Mouse (Mus musculus) skeletal muscle tissue, adult 2 months (tissue): ENCODE data around the gene Dusp1.

Source experiments
- DNase-seq: peaks from one replicate; pipeline ENCODE4 v3.0.0-alpha.2; 2012; ENCODE audit warnings: low read depth, low spot score

Gene Dusp1

GRCm38 (mm10) chr17:26503981-26504671, 57.8 kb downstream of the Dusp1 start:
- DNase-seq, result peak; percentile 93

DNA sequence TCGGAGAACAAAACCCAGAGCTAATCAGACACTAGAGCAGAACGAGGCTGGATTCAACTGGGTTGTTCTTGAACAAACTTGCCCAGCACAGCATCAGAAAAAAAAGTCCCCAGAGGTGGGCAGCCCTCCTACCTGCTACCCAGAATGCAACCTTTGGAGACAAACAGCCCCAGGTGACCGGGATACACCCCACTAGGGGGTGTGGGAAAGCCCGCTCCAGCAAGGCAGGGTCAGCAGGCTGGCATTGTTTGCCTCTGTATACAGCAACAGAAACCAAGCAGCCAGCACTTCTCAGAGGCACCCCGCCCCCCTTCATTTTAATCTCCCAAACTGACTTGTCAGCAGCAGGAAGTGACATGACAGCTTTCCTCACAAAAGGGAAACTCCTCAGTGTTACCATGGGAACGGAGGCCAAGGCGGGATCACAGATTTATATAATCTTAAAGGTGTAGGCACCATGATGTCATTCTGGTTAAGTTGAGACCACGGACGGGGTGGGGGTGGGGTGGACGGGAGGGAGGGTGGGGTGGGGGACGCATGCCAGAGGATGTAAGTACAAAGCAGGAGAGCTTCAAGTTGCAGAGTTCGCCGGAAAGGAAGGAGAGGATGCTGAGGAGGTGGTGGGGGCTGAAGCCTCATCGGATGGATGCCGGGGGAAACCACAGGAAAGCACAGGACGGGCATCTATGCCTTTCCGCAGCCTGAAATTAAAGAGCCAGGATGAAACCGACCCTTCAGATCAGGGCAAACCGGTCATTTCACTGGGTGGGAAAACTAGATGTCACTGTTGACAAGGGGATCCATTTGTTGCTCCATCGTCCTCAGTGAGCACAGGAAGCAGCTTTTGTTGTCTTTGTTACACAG, 58.9 kb downstream of the Dusp1 start:
- DNase-seq, result peak; percentile 86

DNA sequence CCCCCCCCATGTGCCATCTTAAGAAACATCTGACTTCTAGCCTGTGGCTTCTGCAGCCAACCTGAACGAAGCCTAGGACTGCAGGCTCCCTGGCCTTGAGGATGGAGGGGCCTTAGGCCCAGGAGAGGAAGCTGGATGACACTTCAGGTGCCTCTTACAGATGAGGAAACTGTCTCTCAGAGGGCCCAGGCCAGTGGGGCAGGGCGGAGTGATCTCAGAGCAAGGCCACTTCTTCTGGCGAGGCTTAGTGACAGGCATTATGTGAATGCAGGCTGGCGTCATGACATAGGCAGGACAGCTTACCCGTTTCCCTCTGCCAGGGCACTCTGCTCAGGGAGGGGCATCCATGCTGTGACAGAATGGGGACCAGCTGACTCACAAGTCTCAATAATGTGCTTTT, 60.1 kb downstream of the Dusp1 start:
- no peak for DNase-seq

GRCm38 (mm10) chr17:26498626-26499025, 63.3 kb downstream of the Dusp1 start:
- no peak for DNase-seq

DNA sequence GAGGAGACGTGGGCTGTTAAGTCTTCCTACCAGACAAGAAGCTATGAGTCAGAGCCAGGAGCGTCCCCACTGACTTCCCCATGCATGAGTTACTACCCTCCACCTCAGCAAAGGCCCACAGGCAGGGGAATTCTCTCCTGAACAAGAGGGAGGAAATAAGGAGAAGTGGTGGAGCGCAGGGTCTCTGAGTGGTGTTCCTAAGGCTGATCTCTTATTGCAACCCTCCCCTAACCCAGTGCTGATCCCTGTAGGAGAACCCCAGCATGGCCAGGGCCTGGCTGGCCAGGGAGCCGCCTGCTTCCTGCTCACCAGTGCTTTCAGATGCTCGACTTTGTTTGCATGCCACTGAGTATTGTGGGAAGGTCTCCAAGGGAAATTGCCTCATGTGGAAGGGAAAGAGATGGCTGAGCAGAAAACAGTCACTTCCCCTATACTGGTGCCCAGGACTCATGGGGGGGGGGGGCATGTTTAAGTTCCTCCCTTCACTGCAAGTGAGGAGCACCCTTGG, 64.5 kb downstream of the Dusp1 start:
- DNase-seq, result no peak

DNA sequence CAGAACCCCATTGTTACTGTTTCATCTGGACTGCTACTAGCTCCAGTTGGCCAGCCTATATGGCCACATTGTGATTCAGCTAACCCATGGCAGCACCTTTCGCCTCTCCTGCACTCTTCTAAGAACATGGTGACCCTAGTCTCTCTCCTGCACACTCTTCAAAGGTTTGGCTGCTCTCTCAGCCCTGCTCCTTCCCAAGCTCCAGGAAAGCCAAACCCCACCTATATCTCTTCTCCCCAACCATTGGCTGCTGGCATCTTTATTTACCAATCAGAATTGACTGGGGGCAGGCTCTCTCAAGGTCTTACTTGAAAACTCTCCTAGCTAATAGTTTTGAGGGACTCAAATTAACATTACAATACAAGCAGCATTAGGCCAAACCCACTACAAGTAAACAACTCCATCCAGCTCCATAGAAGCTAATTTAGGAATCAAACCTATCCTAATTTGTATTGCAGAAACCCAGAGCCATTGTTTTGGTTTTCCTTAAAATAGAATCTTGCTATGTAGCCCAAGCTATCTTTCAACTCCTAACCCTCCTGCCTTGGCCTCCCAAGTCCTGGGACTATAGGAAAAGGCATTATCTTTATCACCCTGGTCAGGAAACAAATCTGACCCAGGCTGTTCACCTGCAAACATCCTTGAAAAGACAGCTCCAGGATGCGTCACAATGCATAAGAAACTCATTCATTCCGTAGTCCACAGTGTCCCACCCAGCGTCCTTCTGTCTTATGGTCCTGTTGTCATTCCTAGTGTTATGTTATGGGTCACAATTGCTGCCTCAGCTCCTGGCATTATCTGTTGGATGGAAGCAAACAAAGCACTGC, 67.1 kb downstream of the Dusp1 start:
- no peak for DNase-seq

DNA sequence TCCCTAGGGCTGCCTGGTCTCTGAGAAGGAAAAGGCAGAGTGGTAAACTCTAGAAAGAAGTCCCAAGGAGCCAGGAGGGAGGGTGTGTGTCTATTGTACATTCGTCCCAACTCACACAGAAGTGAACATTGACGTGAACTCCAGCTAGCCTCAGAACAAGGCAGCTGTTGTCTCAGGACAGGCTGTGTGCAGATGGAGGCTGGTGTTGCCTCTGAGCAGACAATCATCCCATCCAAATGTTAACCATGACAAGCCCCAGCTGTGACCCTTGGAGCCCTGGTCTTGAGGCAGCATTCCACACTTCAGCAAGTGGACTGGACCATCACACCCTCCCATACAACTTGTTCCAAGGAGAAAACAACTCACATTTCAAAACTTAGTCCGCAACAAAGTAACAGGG, 69.7 kb downstream of the Dusp1 start:
- no peak for DNase-seq

- peak; percentile 85 for DNase-seq
Measured at GRCm38 (mm10) chr17:26490910-26491309, 71.0 kb downstream of the Dusp1 start.

- no peak for DNase-seq
Measured at GRCm38 (mm10) chr17:26490072-26490471, 71.9 kb downstream of the Dusp1 start.

DNA sequence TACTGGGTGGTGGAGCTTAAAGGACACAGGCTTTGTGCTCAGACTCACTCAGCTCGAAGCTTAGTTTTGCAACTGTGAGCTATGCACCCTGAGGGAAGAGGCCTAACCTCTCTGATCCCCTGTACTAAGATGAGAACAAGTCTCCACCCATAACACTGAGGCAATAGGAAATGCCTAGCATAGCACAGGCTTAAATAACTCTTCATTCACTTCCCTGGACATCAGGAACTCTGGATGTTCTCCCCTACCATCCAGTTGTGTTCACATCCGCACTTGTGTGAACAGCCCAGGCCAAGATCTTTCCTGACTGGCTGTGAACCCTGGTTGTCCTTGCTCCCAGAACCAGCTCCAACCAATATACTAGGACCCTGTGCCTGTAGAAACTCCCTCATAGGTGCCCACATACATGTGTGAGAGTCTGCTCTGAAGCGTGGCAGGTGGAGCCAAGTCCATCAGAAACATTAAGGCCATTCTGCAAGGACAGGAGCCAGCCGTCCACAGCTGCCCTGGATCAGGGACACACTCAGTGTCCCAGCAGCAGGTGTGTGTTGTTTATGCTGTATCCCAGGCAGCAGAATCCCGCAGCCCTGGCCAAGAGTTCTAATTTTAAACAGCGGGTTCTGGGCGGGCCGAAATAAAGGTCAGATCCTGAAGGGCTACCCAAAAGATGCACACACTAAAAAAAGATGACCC, 73.1 kb downstream of the Dusp1 start:
- peak; percentile 94 for DNase-seq

DNA sequence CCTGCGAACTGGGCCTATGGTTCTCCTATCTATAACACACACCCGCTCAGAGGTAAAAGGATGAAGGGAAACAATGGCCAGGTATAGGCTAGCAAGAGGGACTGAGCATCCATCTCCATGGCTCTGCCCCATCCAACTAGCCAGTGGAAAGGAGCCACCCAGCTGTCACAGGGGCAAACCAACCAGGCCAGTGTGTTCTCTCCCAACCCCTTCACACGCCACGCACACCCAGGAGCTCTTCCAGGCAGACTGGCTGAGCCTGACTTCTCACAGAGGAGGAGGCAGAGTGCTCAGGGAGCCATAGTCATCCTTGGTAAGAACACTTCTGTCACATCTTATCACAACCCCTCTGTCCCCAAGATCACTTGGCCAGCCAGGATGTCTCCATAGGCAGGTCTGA, 74.0 kb downstream of the Dusp1 start:
- DNase-seq, result no peak

DNA sequence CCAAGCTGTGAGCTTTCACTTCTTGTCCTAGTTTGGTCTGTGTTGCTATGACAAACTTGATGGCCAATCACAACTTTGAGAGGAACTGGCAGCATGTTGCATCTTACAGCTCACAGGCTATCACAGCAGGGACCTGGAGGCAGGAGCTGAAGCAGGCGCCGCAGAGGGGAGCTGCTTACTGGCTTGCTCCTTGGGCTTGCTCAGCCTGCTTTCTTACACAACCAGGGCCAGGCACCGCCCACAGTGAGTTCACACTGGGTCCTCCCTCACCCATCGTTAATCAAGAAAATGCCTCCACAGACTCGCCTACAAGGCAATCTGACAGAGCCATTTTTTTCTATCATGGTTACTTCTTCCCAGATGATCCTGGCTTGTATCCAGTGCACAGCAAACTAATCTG, 74.7 kb downstream of the Dusp1 start:
- peak; percentile 76 for DNase-seq

- DNase-seq, result peak; percentile 83
Measured at GRCm38 (mm10) chr17:26484626-26485421, 77.1 kb downstream of the Dusp1 start.

DNA sequence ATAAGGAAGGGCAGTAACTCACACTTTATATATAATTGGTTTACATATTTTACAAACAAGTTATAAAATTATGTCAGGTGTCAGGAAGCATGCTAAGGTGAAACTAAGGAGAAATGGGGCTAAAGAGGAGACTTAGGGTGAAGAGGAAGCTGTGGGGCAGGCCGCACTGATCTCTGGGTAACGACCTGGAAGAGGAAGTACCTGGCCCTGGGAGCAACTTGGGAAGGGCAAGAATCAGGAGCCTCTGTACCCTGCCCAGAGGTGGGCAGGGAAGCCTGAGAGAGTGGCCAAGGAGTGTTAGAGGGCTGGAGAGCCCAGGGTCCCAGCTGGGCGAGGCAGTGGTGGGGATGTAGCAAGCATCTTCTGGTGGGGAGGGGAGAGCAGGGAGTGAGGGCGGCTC, 81.0 kb downstream of the Dusp1 start:
- DNase-seq, result no peak

DNA sequence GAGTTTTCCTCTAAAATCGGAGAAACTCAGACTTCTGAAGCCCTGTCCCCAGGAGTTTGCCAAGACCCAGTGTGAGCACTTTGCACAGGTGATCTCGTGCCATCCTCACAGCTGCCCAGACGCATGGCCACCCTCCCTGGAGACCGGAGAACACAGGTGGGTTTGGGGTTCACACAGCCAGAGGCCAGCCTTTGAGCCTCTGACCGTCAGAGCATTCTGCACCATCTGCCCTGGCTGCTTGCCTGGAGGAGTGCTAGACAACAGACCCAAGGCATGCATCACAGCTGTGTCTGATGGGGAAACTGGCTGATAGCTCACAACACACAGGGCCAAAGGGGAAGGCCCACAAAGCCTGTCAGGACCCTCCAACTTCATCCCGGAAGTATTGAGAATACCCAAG, 82.3 kb downstream of the Dusp1 start:
- DNase-seq, result no peak

DNA sequence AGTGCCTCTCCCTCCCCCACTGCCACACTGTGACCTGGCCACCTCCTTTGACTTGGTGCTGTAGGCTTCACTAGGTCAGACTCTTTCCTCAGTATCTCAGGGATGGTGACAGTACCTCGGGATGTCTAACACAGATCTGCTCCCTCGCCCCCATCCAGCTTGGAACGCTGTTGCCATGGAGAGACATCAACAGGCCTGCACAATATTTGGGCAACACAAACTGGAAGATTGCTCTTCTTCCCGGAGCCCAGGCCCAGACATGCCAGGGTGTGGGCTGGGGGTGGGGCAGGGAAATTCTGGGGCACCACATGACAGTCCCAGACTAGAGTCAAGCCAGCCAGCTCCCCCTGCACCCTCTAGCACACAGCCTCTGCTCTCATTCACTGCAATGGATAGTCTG, 83.3 kb downstream of the Dusp1 start:
- no peak for DNase-seq

- no peak for DNase-seq
Measured at GRCm38 (mm10) chr17:26476871-26477270, 85.1 kb downstream of the Dusp1 start.

GRCm38 (mm10) chr17:26468102-26468894, 93.6 kb downstream of the Dusp1 start:
- no peak for DNase-seq

- no peak for DNase-seq
Measured at GRCm38 (mm10) chr17:26467619-26468018, 94.3 kb downstream of the Dusp1 start.

DNA sequence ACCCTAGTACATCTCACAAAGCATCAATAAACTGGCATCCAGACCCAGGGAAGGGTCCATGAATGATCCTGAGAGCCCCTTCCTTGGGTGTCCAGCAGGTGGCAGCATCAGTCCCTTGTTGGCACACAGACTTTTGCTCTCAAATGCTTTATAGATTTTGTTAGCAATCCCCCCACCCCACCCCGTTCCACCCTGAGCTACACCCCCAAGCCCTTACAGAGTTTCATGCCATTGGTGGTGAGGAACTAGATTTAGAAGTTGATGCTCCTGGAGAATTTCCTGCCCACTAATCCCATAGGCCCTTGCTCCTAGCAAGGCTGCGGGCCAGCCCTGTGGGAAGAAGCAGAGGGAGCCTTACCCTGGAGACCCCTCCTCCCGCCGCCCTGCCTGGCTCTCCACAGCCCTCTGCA, 95.2 kb downstream of the Dusp1 start:
- DNase-seq, result peak; percentile 65
